Mouse (Mus musculus): ENCODE measurements around the gene Slc22a14. TPM values are rescaled to one million over a fixed set of nuclear protein-coding genes. Genes with fewer than 3 reads are reported as not detected.

Gene Slc22a14
- total RNA-seq, 1 experiment from 2014 or later = not detected

DNA sequence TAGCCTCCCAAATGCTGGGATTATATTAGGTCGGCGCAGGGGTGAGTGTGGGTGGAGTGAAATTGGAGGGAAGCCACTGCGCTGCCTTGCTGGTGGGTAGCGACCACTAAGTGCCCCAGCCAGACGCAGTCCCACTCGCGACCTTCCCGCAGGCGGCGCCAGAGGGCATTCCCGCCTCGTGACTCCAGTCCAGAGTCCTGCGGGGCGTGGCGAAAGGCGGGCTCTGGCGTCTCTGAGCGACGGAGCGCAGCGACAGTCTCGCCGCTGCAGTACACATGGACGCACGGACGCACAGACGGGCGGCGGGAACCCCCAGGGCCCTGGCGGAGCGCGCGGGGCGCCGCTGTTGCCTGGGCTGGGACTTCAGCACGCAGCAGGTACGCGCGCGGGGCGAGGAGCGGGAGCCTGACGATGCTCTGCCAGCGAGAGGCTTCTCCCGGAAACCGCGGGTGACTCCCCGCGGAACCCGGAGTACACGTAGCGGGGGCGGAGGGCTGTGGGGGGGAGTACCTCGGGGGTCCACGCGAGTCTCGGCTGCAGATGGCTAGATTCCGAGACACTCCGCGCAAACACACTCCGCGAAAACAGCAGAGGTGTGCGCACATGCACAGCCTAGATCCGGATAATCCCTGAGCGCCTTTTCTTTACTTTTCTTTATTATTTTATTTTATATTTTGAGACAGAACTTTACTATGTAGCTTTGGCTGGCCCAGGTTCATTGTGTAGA, 7.9 kb downstream of the Slc22a14 start, which contains the start of gene Xylb:
Xylb (plus strand) TSS at position 51 of the 727 bp plus-strand sequence.
- peak; percentile 96 for DNase-seq

GRCm38 (mm10) chr9:119355943-119356342, 9.4 kb downstream of the Slc22a14 start:
- no peak for DNase-seq

GRCm38 (mm10) chr9:119353926-119354325, 11.4 kb downstream of the Slc22a14 start:
- no peak for DNase-seq

GRCm38 (mm10) chr9:119352060-119352459, 13.3 kb downstream of the Slc22a14 start:
- DNase-seq = peak; percentile 88

DNA sequence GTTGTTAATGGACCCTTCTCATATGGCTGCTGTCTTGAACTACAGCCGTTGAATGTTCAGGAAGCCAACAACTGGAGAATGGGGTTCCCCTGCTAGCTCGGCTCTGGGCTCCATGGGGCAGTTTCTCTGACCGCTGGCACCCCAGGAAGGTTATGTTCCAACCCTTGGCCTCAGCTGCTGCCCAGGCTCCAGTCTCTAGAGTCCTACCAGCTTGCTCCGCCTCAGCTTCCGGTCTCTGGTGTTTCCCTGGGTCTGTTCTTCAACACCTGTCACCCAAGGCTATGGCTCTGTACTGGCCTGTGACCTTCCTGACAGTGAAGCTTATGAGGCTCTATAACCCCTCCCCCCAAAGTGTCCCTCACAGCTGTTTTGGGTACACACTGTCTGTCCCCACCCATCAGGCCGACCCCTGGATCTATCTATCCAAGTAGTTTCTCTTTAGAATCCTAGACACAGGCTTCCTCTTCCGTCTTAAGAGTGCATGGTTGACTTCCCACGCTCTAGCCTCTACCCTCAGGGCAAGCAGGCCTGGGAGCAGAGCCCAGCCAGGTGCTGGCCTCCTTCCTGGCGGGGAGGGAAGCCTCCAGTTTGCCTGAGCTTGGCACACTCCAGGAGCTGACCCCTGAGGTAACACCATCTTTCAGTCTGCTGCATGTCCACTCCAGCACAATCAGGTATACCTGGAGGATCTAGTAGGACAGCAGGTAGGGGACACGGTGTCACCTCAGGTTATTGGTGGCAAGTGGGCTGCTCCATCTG, 14.2 kb downstream of the Slc22a14 start:
- DNase-seq = no peak

DNA sequence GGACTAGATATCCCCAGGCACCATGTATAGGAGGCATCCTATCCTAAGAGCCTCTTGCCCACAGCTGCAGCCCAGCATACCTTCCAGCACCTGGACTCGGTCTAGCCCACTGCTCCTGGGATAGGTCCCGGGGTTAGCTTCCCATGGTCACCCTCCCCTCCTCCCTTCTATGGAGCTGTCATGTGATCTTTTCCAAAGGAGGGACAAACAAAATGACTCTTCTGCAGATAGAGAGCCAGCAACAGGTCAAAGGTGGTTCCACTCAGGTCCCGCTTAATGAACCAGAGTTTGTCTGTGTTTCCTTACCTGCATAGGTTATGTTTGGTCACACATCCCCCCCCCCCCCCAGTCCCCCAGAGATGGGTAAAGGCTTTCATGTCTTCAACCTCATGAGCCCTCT, 14.8 kb downstream of the Slc22a14 start:
- no peak for DNase-seq

DNA sequence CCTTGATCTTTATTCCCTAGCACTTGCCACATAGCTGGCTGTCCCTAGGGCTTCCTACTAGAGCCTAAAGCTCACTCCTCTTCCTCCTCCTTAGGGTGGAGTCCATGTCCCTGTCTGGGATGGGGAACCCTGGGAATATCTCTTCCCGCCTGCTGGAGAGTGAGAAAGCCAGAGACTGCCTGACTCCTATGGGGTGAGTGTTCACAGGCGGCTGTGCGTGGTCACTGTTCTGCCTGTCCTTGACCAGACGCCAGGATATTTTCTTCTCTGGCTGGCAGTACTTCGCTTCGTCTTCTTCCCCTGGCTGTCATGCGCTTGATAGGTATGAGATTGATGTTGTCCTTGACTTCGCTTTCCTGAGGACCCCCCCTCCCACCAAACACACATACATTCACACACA, 19.0 kb downstream of the Slc22a14 start:
- DNase-seq = peak; percentile 36

GRCm38 (mm10) chr9:119342728-119343127, 22.6 kb downstream of the Slc22a14 start:
- DNase-seq = no peak

DNA sequence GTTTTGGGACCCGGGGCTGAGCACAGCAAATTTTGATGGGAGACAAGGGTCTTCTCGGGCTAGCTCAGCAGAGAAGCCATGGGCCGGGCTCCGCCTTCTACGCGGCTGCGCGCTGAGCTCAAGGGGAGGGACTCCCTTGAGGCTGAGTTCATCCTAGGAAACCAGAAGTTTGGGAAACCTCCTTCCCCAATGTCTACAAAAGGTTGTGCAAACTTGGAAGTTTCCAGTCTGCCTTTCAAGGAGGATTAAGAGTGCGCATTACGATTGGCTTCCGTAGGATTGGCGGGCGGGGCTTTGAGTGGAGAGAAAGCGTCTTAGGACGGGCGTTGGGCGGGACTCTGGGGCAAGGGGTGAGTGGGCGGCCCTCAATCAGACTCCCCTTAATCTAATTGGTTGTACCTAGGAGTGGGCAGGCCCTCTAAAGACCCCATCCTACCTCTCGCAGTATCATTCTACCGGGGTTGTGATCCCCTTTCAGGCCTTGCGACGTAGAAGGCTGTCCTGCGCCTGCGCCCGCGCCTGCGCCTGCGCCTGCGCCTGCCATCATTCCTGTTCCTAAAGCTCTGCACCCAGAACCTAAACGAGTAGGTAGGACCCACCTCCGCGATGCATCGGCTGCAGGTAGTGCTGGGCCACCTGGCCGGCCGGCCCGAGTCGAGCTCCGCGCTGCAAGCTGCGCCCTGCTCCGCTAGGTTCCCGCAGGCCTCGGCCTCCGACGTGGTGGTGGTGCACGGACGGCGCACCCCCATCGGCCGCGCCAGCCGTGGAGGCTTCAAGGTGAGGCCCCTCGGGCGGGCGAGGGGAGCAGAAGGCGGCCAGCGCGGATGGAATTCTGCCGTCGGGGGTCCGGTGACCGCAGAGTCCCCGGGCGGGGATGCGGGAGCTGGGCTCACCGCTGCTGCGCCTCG, 24.2 kb downstream of the Slc22a14 start, which contains the start of gene Myd88:
Myd88 (minus strand) TSS at position 503 of the 908 bp plus-strand sequence.
- peak; percentile 93 for DNase-seq

GRCm38 (mm10) chr9:119340212-119340580, 25.2 kb downstream of the Slc22a14 start:
- no peak for DNase-seq

GRCm38 (mm10) chr9:119339558-119340211, 25.7 kb downstream of the Slc22a14 start, which contains the start of gene Acaa1a:
Gene Acaa1a (plus strand): TSS chr9:119339676.
- peak; percentile 68 for DNase-seq

DNA sequence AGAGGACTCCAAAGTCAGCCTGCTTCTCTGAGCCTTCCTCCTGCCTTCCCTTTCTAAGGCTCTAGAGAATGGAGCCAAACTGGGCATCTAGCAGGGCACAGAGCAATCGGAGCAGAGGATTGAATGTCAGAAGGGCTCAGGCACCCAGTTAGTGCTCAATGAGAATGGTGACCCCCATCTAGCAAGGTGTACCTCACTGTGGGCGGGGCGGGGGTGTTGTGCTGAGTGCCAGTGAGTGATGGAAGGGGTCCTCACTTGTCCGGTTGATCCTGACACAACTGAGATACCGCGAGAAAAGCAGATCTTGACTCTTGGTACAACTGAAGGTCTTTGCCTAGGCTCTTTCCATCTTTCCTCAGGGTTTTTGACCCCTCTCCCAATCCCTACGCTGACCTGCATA, 26.2 kb downstream of the Slc22a14 start:
- DNase-seq = no peak

DNA sequence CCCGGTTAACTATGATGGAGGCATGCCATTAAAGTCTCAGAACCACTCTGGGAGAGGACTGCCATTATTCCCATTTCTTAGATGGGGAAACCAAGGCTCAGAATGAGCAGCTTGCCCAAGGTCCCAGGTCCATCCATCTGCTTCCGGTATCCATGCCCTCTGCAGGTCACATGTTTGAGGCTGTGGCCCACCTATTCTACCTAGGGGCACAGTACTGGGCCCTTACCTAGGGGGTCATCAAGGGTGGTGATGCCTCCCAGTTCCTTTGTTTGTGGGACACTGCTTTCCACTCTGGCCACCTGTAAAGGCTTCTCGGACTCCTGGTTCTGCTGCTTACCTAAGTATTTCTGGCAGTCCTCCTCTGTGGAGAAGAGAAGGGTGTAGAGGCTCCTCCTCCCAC, 27.0 kb downstream of the Slc22a14 start:
- DNase-seq = no peak

- DNase-seq = no peak
These were observed 27.5 kb downstream of the Slc22a14 start for GRCm38 (mm10) chr9:119337842-119338241.

- DNase-seq = no peak
These were observed 29.8 kb downstream of the Slc22a14 start for GRCm38 (mm10) chr9:119335571-119335970.

- no peak for DNase-seq
These were observed 30.5 kb downstream of the Slc22a14 start for GRCm38 (mm10) chr9:119334834-119335233.

- peak; percentile 29 for DNase-seq
These were observed 31.0 kb downstream of the Slc22a14 start for GRCm38 (mm10) chr9:119334324-119334723.

DNA sequence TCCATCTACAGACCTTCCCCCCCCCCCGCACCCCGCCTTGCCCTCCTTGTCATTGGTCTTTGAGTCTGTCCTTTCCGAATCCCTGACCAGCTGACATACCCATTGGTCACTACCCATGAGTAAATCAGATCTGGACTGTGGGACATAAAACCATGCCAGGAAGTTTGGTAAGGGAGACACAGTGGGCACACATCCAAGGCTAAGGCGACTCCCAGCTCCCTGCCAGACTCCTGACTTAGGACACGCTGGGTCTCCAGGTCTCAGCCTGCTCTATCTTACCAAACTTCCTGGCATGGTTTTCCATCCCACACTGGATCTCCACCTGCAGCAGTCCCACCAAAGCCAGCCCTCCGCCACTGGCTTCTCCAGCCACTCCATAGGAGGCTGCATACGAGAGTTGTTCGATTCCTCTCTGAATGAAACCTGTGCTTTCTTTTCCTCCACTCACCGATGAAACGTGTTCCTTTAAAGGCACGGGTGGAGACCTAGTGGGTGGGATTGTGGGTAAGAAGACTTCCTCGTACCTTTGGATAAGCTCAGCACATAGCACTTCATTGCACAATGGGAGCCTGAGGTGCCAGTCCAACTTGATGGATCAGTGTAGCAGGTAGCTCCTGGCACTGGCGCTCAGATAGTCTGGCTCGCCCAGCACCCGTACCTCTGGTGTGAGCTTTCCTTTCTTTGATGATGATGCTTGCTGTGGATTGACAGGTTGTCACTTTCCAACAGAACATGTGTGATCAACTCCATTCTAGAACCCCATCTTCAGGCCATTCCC, 35.0 kb downstream of the Slc22a14 start:
- peak; percentile 43 for DNase-seq

DNA sequence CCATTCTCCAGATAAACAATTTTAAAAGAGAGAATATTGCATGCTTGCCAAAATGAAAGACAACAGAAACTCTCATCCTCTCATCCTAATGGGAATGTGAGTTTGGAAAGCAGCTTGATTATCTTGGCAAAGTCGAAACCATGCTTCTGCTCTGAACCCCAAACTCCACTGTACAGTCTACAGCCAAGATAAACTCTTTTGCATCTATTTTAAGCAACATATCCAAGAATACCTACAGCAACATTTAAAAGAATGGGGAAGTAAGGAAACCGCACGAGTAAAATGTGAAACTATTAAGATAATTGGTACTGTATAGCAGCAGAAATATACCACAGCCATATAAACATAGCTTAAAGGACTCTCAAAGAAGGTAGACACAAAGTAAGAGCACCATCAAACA, 36.9 kb downstream of the Slc22a14 start:
- no peak for DNase-seq

DNA sequence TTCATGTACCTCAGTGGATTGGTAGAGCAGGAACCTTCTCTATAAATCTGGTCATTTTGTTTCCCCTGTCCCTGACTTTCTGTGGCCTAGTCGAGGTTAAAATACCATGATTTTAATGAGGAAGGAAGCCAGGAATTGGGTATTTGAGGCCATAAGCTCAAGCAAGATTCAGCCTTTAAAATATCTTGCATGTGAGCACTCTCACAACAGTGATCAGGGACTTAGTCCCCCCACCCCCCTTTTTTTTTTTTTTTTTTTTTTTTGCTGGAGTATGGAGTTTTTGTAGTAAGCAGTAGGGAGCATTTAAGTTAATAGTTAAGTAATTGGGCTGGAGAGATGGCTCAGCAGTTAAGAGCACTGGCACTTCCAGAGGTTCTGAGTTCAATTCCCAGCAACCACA, 41.2 kb downstream of the Slc22a14 start:
- no peak for DNase-seq

DNA sequence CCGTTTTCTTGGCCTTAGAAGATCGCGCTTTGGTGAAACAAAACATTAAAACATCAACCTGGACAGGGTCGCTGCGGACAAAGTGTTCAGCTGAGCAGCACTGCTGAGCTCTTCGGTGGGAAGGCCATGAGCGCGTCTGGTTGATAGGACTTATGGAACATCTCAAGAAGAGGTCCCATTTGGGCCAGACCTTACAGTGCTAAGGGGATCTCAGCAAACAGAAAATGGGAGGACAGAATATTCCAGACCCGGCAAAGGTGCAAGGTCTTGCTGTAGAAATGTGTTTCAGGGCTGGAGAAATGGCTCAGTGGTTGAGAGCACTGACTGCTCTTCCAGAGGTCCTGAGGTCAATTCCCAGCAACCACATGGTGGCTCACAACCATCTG, 42.1 kb downstream of the Slc22a14 start:
- no peak for DNase-seq

Data from adrenal gland, postnatal 25 days (tissue).